Mouse (Mus musculus) lung, postnatal 0 days (tissue): ENCODE data around the gene Oasl2.

ENCODE experiments used
- CTCF ChIP-seq: IDR thresholded peaks from 2 replicates; pipeline ENCODE4 v1.5.1; 2016; ENCODE audit warnings: antibody characterized with exemption, mild to moderate bottlenecking
- EP300 ChIP-seq: IDR thresholded peaks from 2 replicates; pipeline ENCODE4 v1.6.1; 2016; ENCODE audit warnings: antibody characterized with exemption, mild to moderate bottlenecking, control low read depth

DNA sequence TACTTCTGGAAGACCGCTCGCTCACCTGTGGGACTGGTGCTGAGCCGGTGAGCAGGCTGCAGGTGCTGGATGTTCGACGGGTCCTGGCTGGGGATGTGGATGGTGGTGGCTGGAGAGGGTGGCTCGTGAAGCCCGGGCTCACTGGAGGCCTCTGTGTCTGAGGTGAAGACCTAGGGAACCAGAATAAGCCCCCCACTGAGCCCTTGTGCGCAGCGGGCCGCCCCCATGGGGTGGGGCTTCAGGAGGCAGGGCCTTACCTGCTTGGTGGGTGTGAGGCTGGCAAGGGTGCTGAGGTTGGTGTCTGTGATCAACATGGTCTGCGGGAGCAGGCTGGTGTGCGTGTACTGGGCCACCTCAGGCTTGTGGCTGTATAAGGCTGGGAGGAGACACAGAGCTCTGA, 53.9 kb downstream of the Oasl2 start:
- TF ChIP-seq CTCF: no peak
- TF ChIP-seq EP300: no peak
